Mouse (Mus musculus): Measurements from ENCODE around the gene Btn1a1. TPM values are rescaled to one million over a fixed set of nuclear protein-coding genes. Genes with fewer than 3 reads are reported as not detected.

The Btn1a1 gene
- total RNA-seq, 1 experiment = 0.62 TPM

GRCm38 (mm10) chr13:23445561-23446320, 20.0 kb downstream of the Btn1a1 start:
- in situ Hi-C loops (cut with MboI; ENCODE audit: low sequenced_read_pairs in 2 of 2, unreplicated experiment in 2 of 2) = loop anchor here (25.0 kb wide), 1 partner anchor 1533 kb away; no protein-coding TSS in a partner anchor
- no peaks in the 10 kb centered on the region for H3K36me3 ChIP-seq (ENCODE audit: control insufficient read depth, insufficient read depth, low read length, poor library complexity, severe bottlenecking)
- no peaks in the 10 kb centered on the region for H3K9me3 ChIP-seq (ENCODE audit: control insufficient read depth, insufficient read depth, low read depth, low read length)
- TF ChIP-seq ZC3H11A (IDR thresholded peaks at IDR 0.05; ENCODE audit: borderline replicate concordance, low read depth, low read length) (no peak), CHD2 (IDR thresholded peaks at IDR 0.05; ENCODE audit: low read depth, low read length) (no peak), ZNF384 (IDR thresholded peaks at IDR 0.05; ENCODE audit: low read depth, low read length) (no peak), MAFK (IDR thresholded peaks at IDR 0.05; ENCODE audit: insufficient read depth, low read depth, low read length) (peak; percentile 85), HCFC1 (IDR thresholded peaks at IDR 0.05; ENCODE audit: borderline replicate concordance, insufficient read depth, low read length) (peak; percentile 76)
- peak overlapping the region; percentile 74 to 91 for H3K4me3 ChIP-seq (ENCODE audit: insufficient read depth in 1 of 2, low read depth in 1 of 2, low read length in 2 of 2, poor library complexity in 1 of 2, severe bottlenecking in 1 of 2)
- peak overlapping the region; percentile 95 for H3K9ac ChIP-seq (ENCODE audit: insufficient read depth, low read depth, low read length, poor library complexity, severe bottlenecking)
- no peak for DNase-seq (ENCODE audit: low read depth, low spot score)
- peaks cover 3 to 4% of the 10 kb centered on the region in 2 experiments; a peak in 2 of 4 replicates for H3K4me1 ChIP-seq (ENCODE audit: control insufficient read depth in 2 of 2, insufficient read depth in 2 of 2, low read length in 2 of 2, poor library complexity in 1 of 2)
- peak overlapping the region; percentile 99 for H3K27ac ChIP-seq (ENCODE audit: insufficient read depth, low read depth, low read length, poor library complexity, severe bottlenecking)

- in situ Hi-C loops (cut with MboI; ENCODE audit: low sequenced_read_pairs in 2 of 2, unreplicated experiment in 2 of 2) = loop anchor here (25.0 kb wide), 1 partner anchor 1533 kb away; no protein-coding TSS in a partner anchor
- Histone ChIP-seq H3K4me1 (ENCODE audit: control insufficient read depth in 2 of 2, insufficient read depth in 2 of 2, low read length in 2 of 2, poor library complexity in 1 of 2) (peaks cover 3 to 4% of the 10 kb centered on the region in 2 experiments; a peak in 2 of 4 replicates), H3K36me3 (ENCODE audit: control insufficient read depth, insufficient read depth, low read length, poor library complexity, severe bottlenecking) (no peaks in the 10 kb centered on the region), H3K9ac (ENCODE audit: insufficient read depth, low read depth, low read length, poor library complexity, severe bottlenecking) (peak overlapping the region; percentile 95), H3K9me3 (ENCODE audit: control insufficient read depth, insufficient read depth, low read depth, low read length) (no peaks in the 10 kb centered on the region), H3K4me3 (ENCODE audit: insufficient read depth in 1 of 2, low read depth in 1 of 2, low read length in 2 of 2, poor library complexity in 1 of 2, severe bottlenecking in 1 of 2) (peak overlapping the region; percentile 74 to 91), H3K27ac (ENCODE audit: insufficient read depth, low read depth, low read length, poor library complexity, severe bottlenecking) (peak overlapping the region; percentile 99)
- DNase-seq (ENCODE audit: low read depth, low spot score) = no peak
- TF ChIP-seq ZC3H11A (IDR thresholded peaks at IDR 0.05; ENCODE audit: borderline replicate concordance, low read depth, low read length) = no peak
- TF ChIP-seq MAFK (IDR thresholded peaks at IDR 0.05; ENCODE audit: insufficient read depth, low read depth, low read length) = no peak
- TF ChIP-seq CHD2 (IDR thresholded peaks at IDR 0.05; ENCODE audit: low read depth, low read length) = no peak
- no peak for TF ChIP-seq ZNF384 (IDR thresholded peaks at IDR 0.05; ENCODE audit: low read depth, low read length)
- no peak for TF ChIP-seq HCFC1 (IDR thresholded peaks at IDR 0.05; ENCODE audit: borderline replicate concordance, insufficient read depth, low read length)
Measured at GRCm38 (mm10) chr13:23445156-23445555, 20.5 kb downstream of the Btn1a1 start.

- Histone ChIP-seq H3K4me3 (ENCODE audit: insufficient read depth in 1 of 2, low read depth in 1 of 2, low read length in 2 of 2, poor library complexity in 1 of 2, severe bottlenecking in 1 of 2) (peak overlapping the region in 1 of 2 experiments; percentile 74; a peak in 1 of 4 replicates), H3K36me3 (ENCODE audit: control insufficient read depth, insufficient read depth, low read length, poor library complexity, severe bottlenecking) (no peaks in the 10 kb centered on the region), H3K9me3 (ENCODE audit: control insufficient read depth, insufficient read depth, low read depth, low read length) (no peaks in the 10 kb centered on the region), H3K27ac (ENCODE audit: insufficient read depth, low read depth, low read length, poor library complexity, severe bottlenecking) (no peak overlapping the region), H3K4me1 (ENCODE audit: control insufficient read depth in 2 of 2, insufficient read depth in 2 of 2, low read length in 2 of 2, poor library complexity in 1 of 2) (peaks cover 3 to 4% of the 10 kb centered on the region in 2 experiments; a peak in 2 of 4 replicates), H3K9ac (ENCODE audit: insufficient read depth, low read depth, low read length, poor library complexity, severe bottlenecking) (no peak overlapping the region; the same call in 1 of the 2 replicates)
- TF ChIP-seq ZNF384 (IDR thresholded peaks at IDR 0.05; ENCODE audit: low read depth, low read length) = no peak
- no peak for TF ChIP-seq ZC3H11A (IDR thresholded peaks at IDR 0.05; ENCODE audit: borderline replicate concordance, low read depth, low read length)
- no peak for TF ChIP-seq HCFC1 (IDR thresholded peaks at IDR 0.05; ENCODE audit: borderline replicate concordance, insufficient read depth, low read length)
- no peak for TF ChIP-seq CHD2 (IDR thresholded peaks at IDR 0.05; ENCODE audit: low read depth, low read length)
- no peak for TF ChIP-seq MAFK (IDR thresholded peaks at IDR 0.05; ENCODE audit: insufficient read depth, low read depth, low read length)
- in situ Hi-C loops (cut with MboI; ENCODE audit: low sequenced_read_pairs in 2 of 2, unreplicated experiment in 2 of 2) = loop anchor here (25.0 kb wide), 1 partner anchor 1532 kb away; no protein-coding TSS in a partner anchor
- DNase-seq (ENCODE audit: low read depth, low spot score) = no peak
Measured at GRCm38 (mm10) chr13:23444451-23444850, 21.2 kb downstream of the Btn1a1 start.

GRCm38 (mm10) chr13:23439901-23440300, 25.8 kb downstream of the Btn1a1 start:
- no peak for DNase-seq (ENCODE audit: low read depth, low spot score)
- in situ Hi-C loops (cut with MboI; ENCODE audit: low sequenced_read_pairs in 2 of 2, unreplicated experiment in 2 of 2) = loop anchor here (25.0 kb wide), 1 partner anchor 1528 kb away; no protein-coding TSS in a partner anchor
- Histone ChIP-seq H3K27ac (ENCODE audit: insufficient read depth, low read depth, low read length, poor library complexity, severe bottlenecking) (0 out of 2 replicates have a peak overlapping the region, but pooled peaks have one; percentile 36), H3K36me3 (ENCODE audit: control insufficient read depth, insufficient read depth, low read length, poor library complexity, severe bottlenecking) (no peaks in the 10 kb centered on the region), H3K9ac (ENCODE audit: insufficient read depth, low read depth, low read length, poor library complexity, severe bottlenecking) (peak overlapping the region; percentile 52; the same call in 1 of the 2 replicates), H3K9me3 (ENCODE audit: control insufficient read depth, insufficient read depth, low read depth, low read length) (no peaks in the 10 kb centered on the region), H3K4me3 (ENCODE audit: insufficient read depth in 1 of 2, low read depth in 1 of 2, low read length in 2 of 2, poor library complexity in 1 of 2, severe bottlenecking in 1 of 2) (peak overlapping the region; percentile 7 to 15; a peak in 2 of 4 replicates), H3K4me1 (ENCODE audit: control insufficient read depth in 2 of 2, insufficient read depth in 2 of 2, low read length in 2 of 2, poor library complexity in 1 of 2) (peaks cover 2% of the 10 kb centered on the region in 2 experiments; a peak in 1 of 4 replicates)
- TF ChIP-seq MAFK (IDR thresholded peaks at IDR 0.05; ENCODE audit: insufficient read depth, low read depth, low read length) = no peak
